Mouse (Mus musculus): ENCODE results near the gene Dph2.

DNA sequence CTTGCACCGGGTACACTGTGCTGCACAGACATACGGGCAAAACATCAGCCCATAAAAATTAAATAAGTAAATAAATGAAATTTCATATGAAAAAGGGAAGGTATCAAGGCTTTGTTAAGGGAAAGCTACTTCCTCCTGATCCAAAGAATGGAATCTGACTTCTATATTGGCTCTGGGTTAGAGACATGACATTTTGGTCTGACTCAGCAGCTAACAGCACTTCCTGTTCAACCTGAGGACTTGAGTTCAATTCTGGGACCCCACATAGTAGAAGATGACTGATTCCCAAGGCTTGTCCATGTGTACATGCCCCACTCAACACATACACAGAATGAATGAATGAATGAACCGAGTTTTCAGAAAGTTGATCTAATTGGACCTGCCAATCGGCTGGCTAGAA lies 26.0 kb upstream of the Dph2 start:
- no peak for TF ChIP-seq POLR2A (IDR thresholded peaks at IDR 0.05; ENCODE audit: low read depth, low read length)
- no peak for TF ChIP-seq CTCF (IDR thresholded peaks at IDR 0.05; ENCODE audit: extremely low read depth, insufficient read length, insufficient replicate concordance, low read depth, low read length)

Measured in small intestine, adult 2 months (tissue).